Mouse (Mus musculus) liver, embryonic 11.5 days (tissue): ENCODE data around the gene Olfr465-ps1. TPM values are rescaled to one million over a fixed set of nuclear protein-coding genes. Genes with fewer than 3 reads are reported as not detected.

Experiments
- ATAC-seq: fragments of 200-750 bp; cut with Nextera tagmentation; replicated peaks from 2 replicates; pipeline ENCODE4 v1.8.0; 2017; ENCODE audit warnings: moderate number of reproducible peaks, mild to moderate bottlenecking, moderate TSS enrichment, moderate library complexity; ENCODE audit not compliant: low FRiP score
- DNase-seq: peaks from one replicate; pipeline ENCODE4 v3.0.0-alpha.2; 2017; ENCODE audit warnings: low spot score
- H3K27ac ChIP-seq: fragments of 300-500 bp; sonication (generic); 2 replicates; pipeline ENCODE4 v1.5.1; 2014; ENCODE audit warnings: mild to moderate bottlenecking, low read depth, low read length, control low read depth
- H3K27me3 ChIP-seq: fragments of 300-500 bp; sonication (generic); replicated peaks from 2 replicates; pipeline ENCODE4 v1.6.1; 2014; ENCODE audit warnings: low read length, mixed read lengths; ENCODE audit not compliant: control insufficient read depth, insufficient read depth
- H3K36me3 ChIP-seq: fragments of 300-500 bp; sonication (generic); 2 replicates; pipeline ENCODE4 v1.6.1; 2014; ENCODE audit warnings: mild to moderate bottlenecking, low read length, moderate library complexity, mixed read lengths; ENCODE audit not compliant: control insufficient read depth, insufficient read depth
- H3K4me1 ChIP-seq: fragments of 300-500 bp; sonication (generic); replicated peaks from 2 replicates; pipeline ENCODE4 v1.6.1; 2014; ENCODE audit warnings: low read length, mixed read lengths; ENCODE audit not compliant: control insufficient read depth, insufficient read depth
- H3K4me2 ChIP-seq: fragments of 300-500 bp; sonication (generic); 2 replicates; pipeline ENCODE4 v1.6.1; 2014; ENCODE audit warnings: mild to moderate bottlenecking, control low read depth, moderate library complexity
- H3K4me3 ChIP-seq: fragments of 300-500 bp; sonication (generic); 2 replicates; pipeline ENCODE4 v1.5.1; 2014; ENCODE audit warnings: low read depth, low read length, control low read depth
- H3K9ac ChIP-seq: fragments of 300-500 bp; sonication (generic); 2 replicates; pipeline ENCODE4 v1.6.1; 2014; ENCODE audit warnings: low read depth, low read length, control low read depth
- H3K9me3 ChIP-seq: fragments of 300-500 bp; sonication (generic); 2 replicates; pipeline ENCODE4 v1.6.1; 2016; ENCODE audit warnings: low read length, inconsistent platforms, mixed read lengths; ENCODE audit not compliant: control insufficient read depth
- WGBS: fragments of 180-500 bp; shearing (Covaris S2); extraction: QIAGEN DNeasy Blood & Tissue Kit; methylation state at CpG from one replicate; pipeline ENCODE4 v1.1.7; 2014; 5-methylcytosine and 5-hydroxymethylcytosine counted together
- polyA plus RNA-seq: library from polyadenylated mRNA; unstranded; fragments of >200 nt; fragmentation: Nextera tagmentation; extraction: Ambion mirVana; gene quantifications from 2 replicates; pipeline ENCODE4 v1.2.1, GENCODE M21; 2014

Gene Olfr465-ps1
- polyA plus RNA-seq: not detected in 2 replicates

GRCm38 (mm10) chr13:65137789-65138188, at the start of gene Olfr465-ps1:
Olfr465-ps1 (plus strand) TSS chr13:65138089.
- 75% methylated on average over 4 of the region's 4 CpGs for WGBS
- no peak within 1 kb of the TSS for H3K4me3 ChIP-seq
- ATAC-seq (no peak), DNase-seq (no peak)
- no peaks in the 10 kb centered on the region for H3K27me3 ChIP-seq
- H3K4me1 ChIP-seq: no peaks in the 10 kb centered on the region
- H3K36me3 ChIP-seq: no peaks in the 10 kb centered on the region
- no peak within 1 kb of the TSS for H3K4me2 ChIP-seq
- no peak within 1 kb of the TSS for H3K27ac ChIP-seq
- H3K9me3 ChIP-seq: no peaks in the 10 kb centered on the region
- no peak within 1 kb of the TSS for H3K9ac ChIP-seq

GRCm38 (mm10) chr13:65095923-65096322, 42.0 kb upstream of the Olfr465-ps1 start:
- no peak overlapping the region for H3K9ac ChIP-seq
- no peak for ATAC-seq
- H3K36me3 ChIP-seq: peaks cover 4% of the 10 kb centered on the region; the same call in 1 of the 2 replicates
- no peaks in the 10 kb centered on the region for H3K9me3 ChIP-seq
- no peak for DNase-seq
- WGBS: 95% methylated on average over 4 of the region's 4 CpGs
- H3K4me2 ChIP-seq: no peak overlapping the region
- no peaks in the 10 kb centered on the region for H3K4me1 ChIP-seq
- H3K27me3 ChIP-seq: no peaks in the 10 kb centered on the region
- no peak overlapping the region for H3K4me3 ChIP-seq
- H3K27ac ChIP-seq: no peak overlapping the region

GRCm38 (mm10) chr13:65097018-65097417, 40.9 kb upstream of the Olfr465-ps1 start:
- Histone ChIP-seq H3K4me2 (no peak overlapping the region), H3K4me3 (no peak overlapping the region), H3K4me1 (no peaks in the 10 kb centered on the region), H3K9me3 (no peaks in the 10 kb centered on the region), H3K27me3 (no peaks in the 10 kb centered on the region), H3K27ac (no peak overlapping the region), H3K36me3 (no peaks in the 10 kb centered on the region), H3K9ac (no peak overlapping the region)
- DNase-seq: no peak
- ATAC-seq: no peak

GRCm38 (mm10) chr13:65100678-65101077, 37.2 kb upstream of the Olfr465-ps1 start:
- H3K9me3 ChIP-seq: no peaks in the 10 kb centered on the region
- no peak overlapping the region for H3K4me2 ChIP-seq
- no peaks in the 10 kb centered on the region; the same call in 1 of the 2 replicates for H3K36me3 ChIP-seq
- no peak overlapping the region for H3K9ac ChIP-seq
- DNase-seq (no peak), ATAC-seq (no peak)
- no peak overlapping the region for H3K4me3 ChIP-seq
- H3K27me3 ChIP-seq: no peaks in the 10 kb centered on the region
- H3K4me1 ChIP-seq: no peaks in the 10 kb centered on the region
- no peak overlapping the region for H3K27ac ChIP-seq
- 90% methylated on average over 9 of the region's 9 CpGs for WGBS

- Histone ChIP-seq H3K4me1 (no peaks in the 10 kb centered on the region), H3K9me3 (no peaks in the 10 kb centered on the region), H3K27ac (no peak overlapping the region), H3K4me2 (no peak overlapping the region), H3K36me3 (peaks cover 3% of the 10 kb centered on the region; the same call in 1 of the 2 replicates), H3K27me3 (no peaks in the 10 kb centered on the region), H3K4me3 (no peak overlapping the region), H3K9ac (no peak overlapping the region)
- DNase-seq: no peak
- 78% methylated on average over 3 of the region's 3 CpGs for WGBS
- ATAC-seq: no peak
Measured at GRCm38 (mm10) chr13:65101232-65101631, 36.7 kb upstream of the Olfr465-ps1 start.

- peak; percentile 40; the same call in 1 of the 2 replicates for ATAC-seq
- Histone ChIP-seq H3K27ac (peak overlapping the region; percentile 80), H3K9ac (peak overlapping the region; percentile 87), H3K4me3 (peak overlapping the region; percentile 82), H3K36me3 (peaks cover 3% of the 10 kb centered on the region; the same call in 1 of the 2 replicates), H3K4me1 (peaks cover 3% of the 10 kb centered on the region; the same call in 1 of the 2 replicates), H3K9me3 (no peaks in the 10 kb centered on the region), H3K27me3 (no peaks in the 10 kb centered on the region), H3K4me2 (peak overlapping the region; percentile 86)
- 1% methylated on average over 5 of the region's 5 CpGs for WGBS
- DNase-seq: no peak
Measured at GRCm38 (mm10) chr13:65111961-65112360, 25.9 kb upstream of the Olfr465-ps1 start.

- WGBS: under 1% methylated on average over 60 of the region's 60 CpGs
- Histone ChIP-seq H3K27me3 (no peaks in the 10 kb centered on the region), H3K9me3 (no peaks in the 10 kb centered on the region), H3K4me3 (peak within 1 kb of the TSS; percentile 82), H3K9ac (peak within 1 kb of the TSS; percentile 87), H3K4me2 (peak within 1 kb of the TSS; percentile 86), H3K27ac (peak within 1 kb of the TSS; percentile 80), H3K4me1 (peaks cover 3% of the 10 kb centered on the region; the same call in 1 of the 2 replicates), H3K36me3 (peaks cover 3% of the 10 kb centered on the region; the same call in 1 of the 2 replicates)
- ATAC-seq (peak; percentile 96), DNase-seq (peak; percentile 82)
Measured at GRCm38 (mm10) chr13:65112459-65113110, 25.3 kb upstream of the Olfr465-ps1 start, which contains the start of gene Mfsd14b. Mfsd14b (minus strand) TSS chr13:65112975.

GRCm38 (mm10) chr13:65113239-65113638, 24.6 kb upstream of the Olfr465-ps1 start:
- H3K27ac ChIP-seq: peak overlapping the region; percentile 32
- no peaks in the 10 kb centered on the region for H3K36me3 ChIP-seq
- peak overlapping the region; percentile 86 for H3K4me2 ChIP-seq
- peaks cover 3% of the 10 kb centered on the region; the same call in 1 of the 2 replicates for H3K4me1 ChIP-seq
- H3K4me3 ChIP-seq: peak overlapping the region; percentile 82
- peak overlapping the region; percentile 87 for H3K9ac ChIP-seq
- WGBS: 60% methylated on average over 3 of the region's 3 CpGs
- H3K9me3 ChIP-seq: no peaks in the 10 kb centered on the region
- DNase-seq (no peak), ATAC-seq (0 out of 2 replicates have a peak, but pooled peaks have one; percentile 22)
- H3K27me3 ChIP-seq: no peaks in the 10 kb centered on the region

GRCm38 (mm10) chr13:65120984-65121383, 16.9 kb upstream of the Olfr465-ps1 start:
- WGBS: 52% methylated on average over 3 of the region's 3 CpGs
- peak; percentile 46 for ATAC-seq
- DNase-seq: no peak

More at GRCm38 (mm10) chr13:65120984-65121383, 16.9 kb upstream of the Olfr465-ps1 start:
- Histone ChIP-seq H3K36me3 (no peaks in the 10 kb centered on the region), H3K27me3 (no peaks in the 10 kb centered on the region), H3K4me3 (no peak overlapping the region), H3K4me1 (peaks cover 2% of the 10 kb centered on the region; the same call in 1 of the 2 replicates), H3K27ac (no peak overlapping the region), H3K9me3 (no peaks in the 10 kb centered on the region; the same call in 1 of the 2 replicates), H3K9ac (no peak overlapping the region), H3K4me2 (no peak overlapping the region)
